Mouse (Mus musculus): Measurements from ENCODE around the gene Dnttip1. TPM values are rescaled to one million over a fixed set of nuclear protein-coding genes. Genes with fewer than 3 reads are reported as not detected.

Gene Dnttip1
- total and polyA plus RNA-seq, 3 experiments = 14.0 to 29.7 (median 17.6) TPM

DNA sequence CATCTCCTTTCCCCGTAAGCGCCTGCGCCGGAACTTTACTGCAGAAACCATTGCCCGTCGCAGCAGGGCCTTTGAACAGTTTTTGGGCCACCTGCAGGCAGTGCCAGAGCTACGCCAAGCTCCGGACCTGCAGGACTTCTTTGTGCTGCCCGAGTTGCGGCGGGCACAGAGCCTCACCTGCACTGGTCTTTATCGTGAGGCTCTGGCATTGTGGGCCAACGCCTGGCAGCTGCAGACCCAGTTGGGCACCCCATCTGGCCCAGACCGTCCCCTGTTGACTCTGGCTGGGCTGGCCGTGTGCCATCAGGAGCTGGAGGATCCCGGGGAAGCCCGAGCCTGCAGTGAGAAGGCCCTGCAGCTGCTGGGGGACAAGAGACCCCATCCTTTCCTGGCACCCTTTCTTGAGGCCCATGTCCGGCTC, 46.1 kb downstream of the Dnttip1 start:
- Histone ChIP-seq H3K27ac (ENCODE audit: insufficient read depth, low read depth) (no peak overlapping the region), H3K36me3 (replicated peaks in 1 of 2; ENCODE audit: control insufficient read depth in 1 of 2, insufficient read depth in 1 of 2, low read length in 1 of 2) (peaks cover 44 to 78% of the 10 kb centered on the region in 2 experiments), H3K27me3 (replicated peaks) (no peaks in the 10 kb centered on the region), H3K9me3 (replicated peaks; ENCODE audit: low read length) (no peaks in the 10 kb centered on the region), H3K4me1 (ENCODE audit: control insufficient read depth in 1 of 2, insufficient read depth in 2 of 2) (peaks cover 0 to 7% of the 10 kb centered on the region in 2 experiments; a peak in 3 of 4 replicates), H3K4me3 (replicated peaks in 1 of 3; ENCODE audit: low read depth in 2 of 3, low read length in 2 of 3, poor library complexity in 1 of 3) (no peak overlapping the region), H3K9ac (ENCODE audit: insufficient read depth, low read depth) (no peak overlapping the region), H3K4me2 (ENCODE audit: insufficient read depth, low read depth, poor library complexity, severe bottlenecking) (no peak overlapping the region), H3K79me2 (replicated peaks; ENCODE audit: control insufficient read depth, extremely low read depth, insufficient read depth, poor library complexity, severe bottlenecking) (no peaks in the 10 kb centered on the region)
- DNase-seq (ENCODE audit: extremely low read depth) = no peak
- dilution Hi-C loops (cut with MboI; ENCODE audit: extremely low pct_ligation_motif_present, extremely low pct_unique_long_range_greater_than_20kb, low sequenced_read_pairs) (no loop called here), in situ Hi-C loops (cut with MboI; ENCODE audit: low pct_ligation_motif_present, low pct_unique_long_range_greater_than_20kb, low sequenced_read_pairs) (no loop called here)
- TF ChIP-seq ZC3H11A (IDR thresholded peaks at IDR 0.05; ENCODE audit: low read depth, low read length) (no peak), BHLHE40 (IDR thresholded peaks at IDR 0.05; ENCODE audit: low read depth, low read length) (no peak), CHD2 (IDR thresholded peaks at IDR 0.05; ENCODE audit: low read length) (no peak), ZKSCAN1 (IDR thresholded peaks at IDR 0.05; ENCODE audit: borderline replicate concordance, low read depth, low read length) (no peak), USF2 (conservative IDR thresholded peaks at IDR 0.05; ENCODE audit: low read depth, low read length) (no peak), UBTF (IDR thresholded peaks at IDR 0.05; ENCODE audit: low read depth, low read length) (no peak), TCF12 (IDR thresholded peaks at IDR 0.05; ENCODE audit: low read depth, low read length) (no peak), MXI1 (IDR thresholded peaks at IDR 0.05; ENCODE audit: low read depth, low read length) (no peak)

DNA sequence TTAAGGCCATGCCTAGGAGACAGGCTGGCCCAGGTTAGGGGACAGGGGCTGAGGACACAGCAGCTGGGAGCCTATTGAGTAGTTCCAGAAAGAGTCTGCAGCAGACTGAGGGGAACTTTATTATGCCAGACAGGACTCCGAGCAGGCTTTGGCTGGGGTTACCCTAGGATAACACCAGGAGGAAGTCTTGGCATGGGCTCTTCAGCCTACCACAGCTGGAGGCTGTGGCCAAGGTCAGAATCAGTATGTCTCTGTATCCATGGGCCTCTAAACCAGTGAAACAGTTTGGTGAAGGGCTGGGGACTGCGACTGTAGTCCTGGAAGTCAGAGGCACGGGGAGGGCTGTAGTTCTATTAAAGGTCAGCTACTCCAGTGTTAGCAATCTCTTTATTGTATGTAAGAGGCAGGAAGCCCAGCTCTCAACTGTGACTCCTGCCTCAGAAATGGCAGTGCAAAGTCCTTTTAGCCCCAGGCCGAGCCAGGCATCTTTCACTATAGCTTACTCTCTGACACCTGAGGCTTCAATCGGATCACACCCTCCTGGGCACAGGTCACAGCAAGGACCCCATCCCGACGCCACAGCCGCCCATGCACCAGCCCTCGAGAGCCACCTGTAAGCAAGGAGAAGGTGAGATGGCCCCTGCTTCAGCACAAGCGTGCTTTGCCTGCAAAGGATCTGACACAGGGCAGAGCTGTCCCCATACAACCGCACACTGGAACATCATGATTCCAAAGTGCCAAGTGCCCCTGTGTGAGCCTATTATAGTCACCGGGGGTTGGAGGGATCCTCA, 46.8 kb downstream of the Dnttip1 start:
- in situ Hi-C loops (cut with MboI; ENCODE audit: low pct_ligation_motif_present, low pct_unique_long_range_greater_than_20kb, low sequenced_read_pairs) (no loop called here), dilution Hi-C loops (cut with MboI; ENCODE audit: extremely low pct_ligation_motif_present, extremely low pct_unique_long_range_greater_than_20kb, low sequenced_read_pairs) (no loop called here)
- peaks cover 48 to 84% of the 10 kb centered on the region in 2 experiments for H3K36me3 ChIP-seq (replicated peaks in 1 of 2; ENCODE audit: control insufficient read depth in 1 of 2, insufficient read depth in 1 of 2, low read length in 1 of 2)
- no peak overlapping the region for H3K4me2 ChIP-seq (ENCODE audit: insufficient read depth, low read depth, poor library complexity, severe bottlenecking)
- no peak overlapping the region for H3K4me3 ChIP-seq (replicated peaks in 1 of 3; ENCODE audit: low read depth in 2 of 3, low read length in 2 of 3, poor library complexity in 1 of 3)
- no peaks in the 10 kb centered on the region for H3K27me3 ChIP-seq (replicated peaks)
- no peak for DNase-seq (ENCODE audit: extremely low read depth)
- H3K9me3 ChIP-seq (replicated peaks; ENCODE audit: low read length) = no peaks in the 10 kb centered on the region
- TF ChIP-seq NRF1 (IDR thresholded peaks at IDR 0.05; ENCODE audit: low read depth, low read length) = no peak
- TF ChIP-seq POLR2AphosphoS2 (IDR thresholded peaks at IDR 0.05; ENCODE audit: low read depth, low read length) = no peak
- TF ChIP-seq SIN3A (IDR thresholded peaks at IDR 0.05; ENCODE audit: low read length) = no peak
- TF ChIP-seq ETS1 (conservative IDR thresholded peaks at IDR 0.05; ENCODE audit: low read depth, low read length) = no peak
- no peak for TF ChIP-seq SMC3 (IDR thresholded peaks at IDR 0.05; ENCODE audit: low read depth, low read length)
- TF ChIP-seq CHD2 (IDR thresholded peaks at IDR 0.05; ENCODE audit: low read length) = no peak
- TF ChIP-seq IRF4 (IDR thresholded peaks at IDR 0.05; ENCODE audit: low read depth, low read length) = no peak
- no peak overlapping the region for H3K9ac ChIP-seq (ENCODE audit: insufficient read depth, low read depth)
- peaks cover 0 to 6% of the 10 kb centered on the region in 2 experiments; a peak in 2 of 4 replicates for H3K4me1 ChIP-seq (ENCODE audit: control insufficient read depth in 1 of 2, insufficient read depth in 2 of 2)
- H3K79me2 ChIP-seq (replicated peaks; ENCODE audit: control insufficient read depth, extremely low read depth, insufficient read depth, poor library complexity, severe bottlenecking) = no peaks in the 10 kb centered on the region
- H3K27ac ChIP-seq (ENCODE audit: insufficient read depth, low read depth) = no peak overlapping the region
